Mouse (Mus musculus) forebrain, postnatal 0 days (tissue): ENCODE results near the gene Tas2r115. TPM values are rescaled to one million over a fixed set of nuclear protein-coding genes. Genes with fewer than 3 reads are reported as not detected.
"Not testable (repeated sequence)": the region's sequence is repeated elsewhere in the genome, so short reads cannot be mapped to it uniquely, and the experiment has no call there.

Experiments
- ATAC-seq: fragments of 200-750 bp; cut with Nextera tagmentation; 2 replicates; pipeline ENCODE4 v1.8.0; 2017; ENCODE audit warnings: mild to moderate bottlenecking, moderate library complexity
- DNase-seq: peaks from one replicate; pipeline ENCODE4 v3.0.0-alpha.2; 2015
- H3K27ac ChIP-seq: fragments of 300-500 bp; sonication (generic); 2 replicates; pipeline ENCODE4 v1.5.1; 2014; ENCODE audit warnings: low read depth, mild to moderate bottlenecking, antibody characterized with exemption, low read length, moderate library complexity, mixed read lengths
- H3K27me3 ChIP-seq: fragments of 300-500 bp; sonication (generic); 2 replicates; pipeline ENCODE4 v1.6.1; 2014; ENCODE audit warnings: mild to moderate bottlenecking, low read length, mixed read lengths; ENCODE audit not compliant: insufficient read depth
- H3K36me3 ChIP-seq: fragments of 300-500 bp; sonication (generic); 2 replicates; pipeline ENCODE4 v1.6.1; 2014; ENCODE audit warnings: mild to moderate bottlenecking, moderate library complexity; ENCODE audit not compliant: insufficient read depth
- H3K4me1 ChIP-seq: fragments of 300-500 bp; sonication (generic); 2 replicates; pipeline ENCODE4 v1.6.1; 2014; ENCODE audit warnings: antibody characterized with exemption; ENCODE audit not compliant: insufficient read depth
- H3K4me2 ChIP-seq: fragments of 300-500 bp; sonication (generic); 2 replicates; pipeline ENCODE4 v1.6.1; 2014; ENCODE audit warnings: low read depth, mild to moderate bottlenecking, moderate library complexity
- H3K4me3 ChIP-seq: fragments of 300-500 bp; sonication (generic); 2 replicates; pipeline ENCODE4 v1.5.1; 2014; ENCODE audit warnings: low read depth, low read length, mixed read lengths
- H3K9ac ChIP-seq: fragments of 300-500 bp; sonication (generic); 2 replicates; pipeline ENCODE4 v1.6.1; 2014; ENCODE audit warnings: mild to moderate bottlenecking
- H3K9me3 ChIP-seq: fragments of 300-500 bp; sonication (generic); 2 replicates; pipeline ENCODE4 v1.6.1; 2016; ENCODE audit warnings: low read length
- CTCF ChIP-seq: sonication (generic); IDR thresholded peaks from 2 replicates; pipeline ENCODE4 v1.5.1; 2016; ENCODE audit warnings: antibody characterized with exemption, control low read depth, low read depth
- WGBS: fragments of 180-500 bp; shearing (Covaris S2); extraction: QIAGEN DNeasy Blood & Tissue Kit; methylation state at CpG from one replicate; pipeline ENCODE4 v1.1.7; 2014; 5-methylcytosine and 5-hydroxymethylcytosine counted together
- polyA plus RNA-seq: library from polyadenylated mRNA; unstranded; fragments of >200 nt; fragmentation: Nextera tagmentation; extraction: Ambion mirVana; gene quantifications from 2 replicates; pipeline ENCODE4 v1.2.1, GENCODE M21; 2015
- total RNA-seq: library from RNA; depleted of rRNA; stranded (reverse); fragments of >200 nt; gene quantifications from 2 replicates; pipeline ENCODE4 v1.2.3, GENCODE M21; 2014; rRNA removed

Tas2r115 gene
- total RNA-seq, result not detected in 2 replicates
- polyA plus RNA-seq, result not detected in 2 replicates

- Histone ChIP-seq H3K27ac (no peak within 1 kb of the TSS), H3K27me3 (no peaks in the 10 kb centered on the region), H3K9ac (no peak within 1 kb of the TSS), H3K4me1 (no peaks in the 10 kb centered on the region), H3K9me3 (no peaks in the 10 kb centered on the region), H3K4me2 (no peak within 1 kb of the TSS), H3K36me3 (no peaks in the 10 kb centered on the region), H3K4me3 (no peak within 1 kb of the TSS)
- 68% methylated on average over 2 of the region's 2 CpGs for WGBS
- TF ChIP-seq CTCF, result no peak
- DNase-seq (no peak), ATAC-seq (no peak)
These were observed at the start of gene Tas2r115 for GRCm38 (mm10) chr6:132737935-132738334. Tas2r115 (minus strand) TSS chr6:132738035.

DNA sequence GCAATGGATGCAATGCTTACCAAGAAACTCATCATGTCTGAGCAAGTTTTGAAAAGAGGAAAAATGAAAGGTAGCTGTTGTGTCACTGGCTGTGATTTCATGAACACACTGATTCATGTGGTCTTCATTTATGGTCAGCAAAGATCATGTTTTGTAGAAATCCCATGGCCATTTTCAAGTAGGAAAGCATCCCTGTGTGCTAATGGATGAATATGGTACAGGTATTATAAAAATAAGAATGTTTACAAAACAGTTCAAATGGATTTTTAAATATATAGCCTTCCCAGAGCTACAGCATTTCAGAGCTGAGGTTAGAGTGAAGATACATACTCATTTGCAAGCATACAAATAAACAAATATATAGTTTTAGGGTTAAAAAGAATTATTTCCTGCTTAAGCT lies 40.2 kb upstream of the Tas2r115 start, which contains the start of gene Tas2r136:
Tas2r136 (minus strand) TSS at position 101 of the 400 bp plus-strand sequence.
- no peak within 1 kb of the TSS for H3K4me2 ChIP-seq

DNA sequence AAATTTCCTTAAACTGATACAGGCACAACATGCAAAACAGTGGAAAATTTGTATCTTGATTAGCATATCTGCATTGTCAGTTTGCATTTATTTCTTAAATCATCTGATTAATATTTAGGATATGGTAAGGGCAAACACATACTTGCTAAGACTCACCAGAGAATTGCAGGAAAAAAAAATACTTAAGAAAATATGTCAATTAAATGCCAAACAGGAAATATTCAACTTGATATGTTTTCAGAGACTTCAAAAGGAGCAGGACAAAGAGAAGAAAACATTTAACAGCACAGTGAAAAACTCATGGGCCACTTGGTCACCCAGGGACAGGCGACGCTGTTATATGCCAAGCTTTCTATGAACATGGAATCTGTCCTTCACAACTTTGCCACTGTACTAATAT lies 24.0 kb upstream of the Tas2r115 start, which contains the start of gene Tas2r102:
Tas2r102 (plus strand) TSS at position 301 of the 400 bp plus-strand sequence.
- Histone ChIP-seq H3K27ac (no peak within 1 kb of the TSS), H3K4me1 (no peaks in the 10 kb centered on the region), H3K27me3 (no peaks in the 10 kb centered on the region), H3K4me2 (no peak within 1 kb of the TSS), H3K36me3 (no peaks in the 10 kb centered on the region), H3K4me3 (no peak within 1 kb of the TSS), H3K9me3 (no peaks in the 10 kb centered on the region), H3K9ac (no peak within 1 kb of the TSS)
- ATAC-seq (no peak), DNase-seq (no peak)
- WGBS, result 98% methylated on average over 2 of the region's 2 CpGs
- TF ChIP-seq CTCF, result no peak

More for the DNA sequence above, 40.2 kb upstream of the Tas2r115 start, which contains the start of gene Tas2r136:
- Histone ChIP-seq H3K27ac (no peak within 1 kb of the TSS), H3K4me3 (no peak within 1 kb of the TSS), H3K27me3 (no peaks in the 10 kb centered on the region), H3K9ac (no peak within 1 kb of the TSS), H3K36me3 (no peaks in the 10 kb centered on the region), H3K4me1 (no peaks in the 10 kb centered on the region), H3K9me3 (no peaks in the 10 kb centered on the region)
- no peak for TF ChIP-seq CTCF
- ATAC-seq (no peak), DNase-seq (no peak)

DNA sequence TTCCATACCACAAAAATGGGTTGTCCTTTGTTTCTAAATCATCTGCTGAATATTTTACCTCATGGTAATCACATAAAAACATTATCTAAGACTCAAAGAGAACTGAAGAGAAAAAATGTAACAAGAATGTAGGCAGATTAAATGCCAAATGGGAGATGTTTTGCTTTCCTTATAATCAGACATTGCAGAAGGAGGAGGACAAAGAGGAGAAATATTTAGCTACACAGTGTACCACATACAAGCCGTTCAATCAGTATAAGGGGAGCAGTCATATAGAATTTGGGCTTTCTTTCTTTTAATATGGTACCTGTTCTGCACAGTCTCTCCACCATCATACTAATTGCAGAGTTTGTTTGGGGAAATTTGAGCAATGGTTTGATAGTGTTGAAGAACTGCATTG lies 16.6 kb upstream of the Tas2r115 start, which contains the start of gene Tas2r124:
Tas2r124 (plus strand) TSS at position 301 of the 400 bp plus-strand sequence.
- no peaks in the 10 kb centered on the region for H3K36me3 ChIP-seq
- DNase-seq (no peak), ATAC-seq (no peak)
- H3K4me2 ChIP-seq, result no peak within 1 kb of the TSS
- no peak for TF ChIP-seq CTCF
- no peaks in the 10 kb centered on the region for H3K27me3 ChIP-seq
- WGBS, result 82% methylated on average over 1 of the region's 1 CpGs
- no peak within 1 kb of the TSS for H3K4me3 ChIP-seq
- no peak within 1 kb of the TSS for H3K9ac ChIP-seq
- H3K27ac ChIP-seq, result no peak within 1 kb of the TSS
- no peaks in the 10 kb centered on the region for H3K4me1 ChIP-seq
- H3K9me3 ChIP-seq, result no peaks in the 10 kb centered on the region

- Histone ChIP-seq H3K27me3 (no peaks in the 10 kb centered on the region), H3K9ac (no peak overlapping the region), H3K4me3 (no peak overlapping the region), H3K9me3 (no peaks in the 10 kb centered on the region), H3K36me3 (no peaks in the 10 kb centered on the region), H3K4me1 (no peaks in the 10 kb centered on the region), H3K4me2 (no peak overlapping the region), H3K27ac (no peak overlapping the region)
- ATAC-seq (no peak), DNase-seq (no peak)
- no peak for TF ChIP-seq CTCF
- WGBS, result 83% methylated on average over 2 of the region's 2 CpGs
These were observed 12.4 kb upstream of the Tas2r115 start for GRCm38 (mm10) chr6:132750206-132750605.

DNA sequence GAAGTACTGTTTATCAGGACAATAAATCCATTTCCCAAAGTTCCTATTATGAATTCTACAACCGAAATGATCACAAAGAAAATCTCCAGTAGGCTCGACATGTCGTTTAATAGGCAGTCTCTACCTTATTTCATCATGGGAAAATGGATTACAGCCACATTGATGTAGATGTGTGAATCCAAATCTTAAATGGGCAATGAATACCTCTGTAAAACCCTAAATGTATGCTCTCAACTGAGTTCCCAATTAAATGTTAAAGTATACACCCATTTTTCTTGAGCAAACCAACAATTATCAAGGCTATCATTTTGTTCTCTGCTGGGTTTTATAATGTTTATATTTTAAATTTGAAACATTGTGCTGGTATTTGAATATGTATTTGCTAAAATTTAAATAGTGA lies 26.0 kb downstream of the Tas2r115 start, which contains the start of gene Tas2r122:
Tas2r122 (minus strand) TSS at position 101 of the 400 bp plus-strand sequence.
- Histone ChIP-seq H3K27ac (no peak within 1 kb of the TSS), H3K4me3 (no peak within 1 kb of the TSS), H3K4me2 (no peak within 1 kb of the TSS), H3K27me3 (no peaks in the 10 kb centered on the region), H3K36me3 (no peaks in the 10 kb centered on the region), H3K4me1 (no peaks in the 10 kb centered on the region), H3K9me3 (no peaks in the 10 kb centered on the region), H3K9ac (no peak within 1 kb of the TSS)
- ATAC-seq (no peak), DNase-seq (no peak)
- WGBS, result 84% methylated on average over 3 of the region's 3 CpGs
- TF ChIP-seq CTCF, result no peak

GRCm38 (mm10) chr6:132700907-132701306 lies 36.9 kb downstream of the Tas2r115 start, which contains the start of gene Tas2r121:
Tas2r121 (minus strand) TSS chr6:132701007.
- no peak within 1 kb of the TSS for H3K4me2 ChIP-seq
- ATAC-seq, result no peak
- H3K4me3 ChIP-seq, result no peak within 1 kb of the TSS
- no peak within 1 kb of the TSS for H3K27ac ChIP-seq
- H3K9me3 ChIP-seq, result peaks cover 4% of the 10 kb centered on the region; the same call in 1 of the 2 replicates
- no peaks in the 10 kb centered on the region for H3K36me3 ChIP-seq
- no peak within 1 kb of the TSS for H3K9ac ChIP-seq
- no peaks in the 10 kb centered on the region for H3K27me3 ChIP-seq
- no peak for DNase-seq
- WGBS, result 86% methylated on average over 1 of the region's 1 CpGs
- no peak for TF ChIP-seq CTCF
- H3K4me1 ChIP-seq, result no peaks in the 10 kb centered on the region

DNA sequence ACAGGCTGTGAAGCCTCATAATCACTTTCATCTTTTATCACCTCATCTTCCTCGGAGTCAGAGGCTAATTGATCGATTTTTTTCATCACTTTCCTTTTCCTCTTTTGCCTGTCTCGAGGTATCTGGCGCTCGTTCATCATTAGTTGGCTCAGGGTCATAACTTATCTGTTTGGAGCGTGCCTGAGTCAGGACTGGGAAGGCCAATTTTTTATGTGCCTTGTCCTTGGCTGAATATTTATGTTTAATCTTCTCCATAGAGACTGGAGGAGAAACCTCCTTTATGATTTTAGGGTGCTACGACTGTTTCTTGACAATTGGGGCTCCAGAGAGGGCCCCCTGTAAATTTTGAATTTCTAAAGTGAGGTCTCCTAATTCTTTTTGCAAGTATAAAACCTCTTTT lies 46.2 kb downstream of the Tas2r115 start:
- H3K9me3 ChIP-seq, ATAC-seq, H3K27me3 ChIP-seq, H3K9ac ChIP-seq, H3K36me3 ChIP-seq, DNase-seq, H3K27ac ChIP-seq, H3K4me3 ChIP-seq, H3K4me2 ChIP-seq, H3K4me1 ChIP-seq: not testable (repeated sequence)
- 82% methylated on average over 7 of the region's 7 CpGs for WGBS
